Mouse (Mus musculus): ENCODE data around the gene Gm20521.

The Gm20521 gene

GRCm38 (mm10) chr14:54883154-54884021 is at the start of gene Gm20521, which contains the start of gene Bcl2l2:
Gene Gm20521, plus strand, starts transcription at chr14:54883441.
Gene Bcl2l2, plus strand, starts transcription at chr14:54883377.
- peak; percentile 68 to 83 for DNase-seq (ENCODE audit: low spot score in 2 of 2)

DNA sequence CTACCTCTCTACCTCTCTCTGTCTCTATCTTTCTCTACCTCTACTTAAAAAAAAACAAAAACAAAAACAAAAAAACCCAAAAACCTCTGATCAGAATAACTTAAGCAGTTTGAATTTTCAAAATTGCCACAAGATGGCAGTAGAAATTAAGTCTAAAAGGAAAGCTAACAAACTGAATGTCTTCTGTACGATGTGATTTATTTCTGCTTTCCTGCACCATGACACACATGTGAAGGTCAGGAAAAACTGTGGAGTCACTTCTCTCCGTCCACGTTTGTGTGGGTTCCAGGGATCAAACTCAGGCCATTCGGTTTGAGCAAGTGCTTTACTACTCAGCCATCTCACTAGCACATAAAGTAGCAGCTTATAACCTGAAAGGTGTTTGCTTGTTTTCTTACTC is 39.8 kb upstream of the Gm20521 start:
- no peak for DNase-seq (ENCODE audit: low spot score in 2 of 2)

- DNase-seq (ENCODE audit: low spot score in 2 of 2): no peak
Observed at GRCm38 (mm10) chr14:54855726-54856125, 27.5 kb upstream of the Gm20521 start.

DNA sequence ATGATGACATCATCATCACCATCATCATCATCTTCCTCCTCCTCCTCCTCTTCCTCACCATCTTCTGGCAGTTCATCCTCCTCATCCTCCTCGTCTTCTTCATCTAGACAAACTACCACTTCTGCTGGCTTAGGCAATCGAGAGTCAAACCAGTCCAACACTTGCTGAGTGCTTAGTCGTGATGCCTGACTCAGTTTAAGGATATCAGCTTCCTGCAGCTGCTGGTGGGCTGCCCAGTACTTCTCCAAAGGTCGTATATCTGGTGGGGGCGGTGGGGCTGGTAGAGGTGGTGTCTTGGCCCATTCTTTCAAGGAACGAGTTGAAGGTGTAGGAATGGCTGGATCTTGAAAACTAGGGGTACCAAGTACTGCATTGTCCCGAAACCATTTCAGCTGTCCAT is 26.5 kb upstream of the Gm20521 start:
- no peak for DNase-seq (ENCODE audit: low spot score in 2 of 2)

DNA sequence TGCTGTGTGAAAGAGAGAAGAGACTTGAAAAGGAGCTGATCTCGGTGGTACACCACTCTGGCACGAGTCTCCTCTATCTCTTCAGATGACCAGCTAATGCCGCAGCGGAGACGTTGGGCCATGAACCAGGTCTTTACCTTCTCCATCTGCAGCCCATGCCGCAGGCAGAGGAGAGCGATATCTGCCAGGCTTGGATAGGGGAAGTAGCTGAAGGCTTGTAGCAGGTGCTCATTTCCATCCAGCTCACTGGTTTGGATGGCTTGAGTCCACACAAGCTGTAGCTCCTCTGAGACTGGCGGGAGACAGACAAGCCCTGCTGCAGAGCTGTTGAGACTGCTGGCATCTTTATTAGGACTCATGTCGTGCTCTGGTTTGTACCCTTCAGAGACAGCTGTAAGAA is 25.4 kb upstream of the Gm20521 start:
- peak in 1 of 2 experiments; percentile 21 for DNase-seq (ENCODE audit: low spot score in 2 of 2)

GRCm38 (mm10) chr14:54860511-54860910 is 22.7 kb upstream of the Gm20521 start:
- DNase-seq (ENCODE audit: low spot score in 2 of 2): peak; percentile 32 to 61

DNA sequence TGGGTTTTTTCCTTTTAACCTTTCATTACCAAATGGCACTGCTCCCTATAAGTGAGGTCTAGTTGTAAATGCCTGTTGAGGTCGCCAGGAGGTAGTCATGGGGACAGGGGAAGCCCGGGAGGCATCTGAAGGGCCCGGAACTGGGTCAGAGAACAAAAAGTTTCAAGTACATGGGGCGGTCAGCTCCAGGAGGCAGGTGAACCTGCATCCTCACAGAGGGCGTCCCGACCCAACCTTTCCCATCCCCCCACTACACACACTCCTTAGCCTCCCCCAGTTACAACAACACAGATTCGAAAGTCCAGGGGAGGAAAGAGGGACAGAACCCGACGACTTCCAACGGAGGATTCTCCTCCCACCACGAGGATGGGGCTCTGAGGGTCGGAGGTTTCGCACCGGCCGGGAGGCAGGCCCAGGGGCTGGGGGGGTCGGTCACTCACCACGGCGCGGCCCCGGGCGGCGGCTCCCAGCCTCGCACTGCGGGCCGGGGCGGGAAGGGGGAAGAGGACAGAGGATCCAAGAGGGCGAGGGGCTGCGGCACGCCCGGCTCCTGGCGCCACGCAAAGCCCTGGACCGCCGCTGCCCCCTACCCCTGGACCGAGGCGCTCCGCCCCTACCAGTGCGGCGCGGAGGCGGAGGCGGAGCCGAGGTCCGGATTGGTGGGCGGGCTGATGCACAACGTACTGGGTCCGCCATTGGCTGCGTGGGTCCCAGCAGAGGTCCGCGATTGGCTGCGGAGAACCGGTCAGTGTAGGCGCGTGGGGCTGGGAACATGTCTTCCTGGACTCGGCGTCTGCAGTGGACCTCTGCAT is 19.5 kb upstream of the Gm20521 start:
- DNase-seq (ENCODE audit: low spot score in 2 of 2): peak; percentile 86 to 92

GRCm38 (mm10) chr14:54864313-54865036 is 18.8 kb upstream of the Gm20521 start:
- DNase-seq (ENCODE audit: low spot score in 2 of 2): no peak

DNA sequence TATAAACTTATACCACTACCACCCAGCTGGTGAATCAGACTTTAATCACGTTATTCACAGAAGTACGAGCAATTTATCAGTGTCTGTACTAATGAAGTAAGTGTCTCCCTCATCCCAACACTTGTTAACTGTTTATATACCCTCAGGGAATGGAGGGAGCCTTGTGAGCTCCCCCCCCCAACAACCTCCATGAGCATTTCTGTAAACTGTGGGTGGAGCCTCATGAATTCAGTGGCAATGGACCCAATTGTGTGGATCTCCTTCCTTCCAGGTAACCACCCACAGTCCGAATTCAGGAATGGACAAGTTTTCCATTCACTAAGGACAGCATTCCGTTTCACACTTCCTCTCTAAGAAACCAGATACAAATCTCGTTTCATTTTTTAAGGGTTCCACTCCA is 17.6 kb upstream of the Gm20521 start:
- DNase-seq (ENCODE audit: low spot score in 2 of 2): no peak

- DNase-seq (ENCODE audit: low spot score in 2 of 2): no peak
Observed at GRCm38 (mm10) chr14:54866268-54866667, 17.0 kb upstream of the Gm20521 start.

DNA sequence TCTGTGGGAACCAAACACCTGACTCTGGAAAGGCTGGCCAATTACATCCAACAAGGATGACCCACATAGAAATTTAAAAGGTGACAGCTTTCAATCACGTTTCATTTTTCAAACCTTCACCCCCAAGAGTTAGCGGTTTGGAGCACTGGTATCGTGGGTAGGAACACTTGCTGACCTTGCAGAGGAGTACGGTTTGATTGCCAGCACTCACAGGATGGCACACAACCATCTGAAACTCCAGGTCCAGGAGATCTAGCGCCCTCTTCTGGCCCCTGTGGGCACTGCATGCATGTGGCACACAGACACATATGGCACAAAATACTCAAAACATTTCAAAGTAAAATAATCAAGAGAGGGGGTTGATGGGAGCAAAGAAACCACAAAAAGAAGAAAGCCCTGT is 16.3 kb upstream of the Gm20521 start:
- no peak for DNase-seq (ENCODE audit: low spot score in 2 of 2)

DNA sequence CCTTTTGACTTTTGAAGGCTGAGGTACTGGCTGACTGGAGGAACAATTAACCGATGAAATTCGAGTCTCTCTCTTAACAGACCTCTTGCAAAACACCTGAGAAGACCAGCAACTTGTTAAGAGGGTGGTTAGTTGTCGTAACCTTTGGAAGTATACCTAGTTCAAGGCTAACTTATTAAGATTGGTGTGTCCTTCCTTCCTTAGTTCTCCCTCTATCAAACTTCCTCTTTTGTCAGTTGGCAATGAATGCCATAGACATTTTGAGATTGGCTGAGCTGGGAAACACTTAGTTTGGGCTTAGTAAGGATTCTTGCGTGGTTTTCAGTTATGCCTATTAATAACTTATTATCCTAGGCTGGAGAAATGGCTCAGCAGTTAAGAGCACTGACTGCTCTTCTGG is 15.2 kb upstream of the Gm20521 start:
- DNase-seq (ENCODE audit: low spot score in 2 of 2): no peak

DNA sequence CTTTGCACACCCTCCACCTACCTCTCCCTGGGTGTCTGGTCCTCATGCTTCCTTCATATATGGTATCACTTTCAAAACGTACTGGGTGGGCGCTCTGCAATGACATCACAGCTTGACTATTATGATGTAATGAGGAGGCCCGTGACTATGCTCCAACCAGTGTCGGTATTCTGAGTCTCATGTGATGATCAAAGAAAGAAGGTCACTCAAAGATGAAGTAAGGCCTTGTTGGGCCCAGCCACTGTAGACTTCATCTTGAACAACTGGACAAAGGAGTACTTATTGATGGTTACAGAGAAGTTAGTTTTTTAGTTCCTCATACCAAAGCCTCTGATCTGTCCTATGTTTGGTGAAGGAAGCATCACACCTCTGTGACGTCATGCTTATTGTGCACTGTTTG is 12.4 kb upstream of the Gm20521 start, which contains the start of gene Homez:
Gene Homez (minus strand): TSS at position 101 of the 400 bp plus-strand sequence.
- no peak for DNase-seq (ENCODE audit: low spot score in 2 of 2)

GRCm38 (mm10) chr14:54874165-54874564 is 9.1 kb upstream of the Gm20521 start:
- DNase-seq (ENCODE audit: low spot score in 2 of 2): no peak

GRCm38 (mm10) chr14:54875844-54876538 is 7.2 kb upstream of the Gm20521 start:
- DNase-seq (ENCODE audit: low spot score in 2 of 2): no peak

- peak; percentile 72 to 89 for DNase-seq (ENCODE audit: low spot score in 2 of 2)
Observed at GRCm38 (mm10) chr14:54876539-54877047, 6.6 kb upstream of the Gm20521 start.

DNA sequence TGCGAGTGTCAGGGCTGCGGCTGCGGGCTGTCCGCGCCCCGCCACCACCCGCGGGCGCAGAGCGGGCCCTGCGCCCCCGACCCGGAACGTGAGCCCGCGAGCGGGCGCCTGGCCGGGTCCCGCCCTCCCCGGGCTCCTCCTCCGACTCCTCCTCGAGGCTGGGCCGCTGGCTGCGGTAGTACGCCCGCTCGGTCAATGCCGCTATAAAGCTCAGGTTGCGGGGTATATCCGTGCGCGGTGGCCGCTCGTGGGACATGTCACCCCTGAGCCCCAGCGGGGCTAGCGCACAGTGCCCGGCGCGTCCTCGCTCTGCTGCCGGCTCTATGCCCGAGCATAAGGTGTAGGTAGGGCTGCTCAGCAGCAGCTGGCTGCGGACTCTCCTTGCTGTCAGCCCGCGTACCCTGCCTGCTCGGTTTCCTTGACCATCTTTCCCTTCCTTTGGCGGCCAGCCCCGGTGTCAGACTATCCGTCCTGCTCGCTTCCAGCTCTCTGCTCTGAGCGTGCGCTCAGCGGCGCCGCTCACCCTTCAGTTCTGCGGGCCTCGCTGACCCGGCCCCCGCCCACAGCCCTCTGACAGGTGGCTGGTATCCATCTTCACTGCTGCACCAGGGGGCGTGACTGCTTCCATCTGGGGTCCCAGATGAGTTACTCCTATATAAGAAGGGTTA is 6.1 kb upstream of the Gm20521 start, which contains the start of gene Ppp1r3e:
Gene Ppp1r3e (minus strand): TSS at position 503 of the 668 bp plus-strand sequence.
- DNase-seq (ENCODE audit: low spot score in 2 of 2): peak; percentile 37 to 63

DNA sequence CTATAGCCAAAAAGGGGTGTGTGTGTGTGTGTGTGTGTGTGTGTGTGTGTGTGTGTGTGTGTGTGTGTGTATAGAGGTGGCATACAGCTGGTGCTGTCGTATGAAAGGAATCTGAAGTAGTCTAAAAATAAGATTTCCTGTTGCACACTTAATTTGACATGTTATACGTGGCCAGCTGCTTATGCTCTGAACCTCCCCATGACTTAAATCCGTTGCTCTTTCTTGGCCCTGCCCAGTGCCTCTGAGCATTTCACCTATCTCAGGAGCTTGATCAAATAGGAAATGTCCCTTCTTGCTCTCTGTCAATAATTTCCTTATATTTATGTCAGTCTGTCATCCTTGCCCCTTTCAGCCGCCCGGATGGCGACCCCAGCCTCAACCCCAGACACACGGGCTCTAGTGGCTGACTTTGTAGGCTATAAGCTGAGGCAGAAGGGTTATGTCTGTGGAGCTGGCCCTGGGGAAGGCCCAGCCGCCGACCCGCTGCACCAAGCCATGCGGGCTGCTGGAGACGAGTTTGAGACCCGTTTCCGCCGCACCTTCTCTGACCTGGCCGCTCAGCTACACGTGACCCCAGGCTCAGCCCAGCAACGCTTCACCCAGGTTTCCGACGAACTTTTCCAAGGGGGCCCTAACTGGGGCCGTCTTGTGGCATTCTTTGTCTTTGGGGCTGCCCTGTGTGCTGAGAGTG is 926 bp downstream of the Gm20521 start:
- DNase-seq (ENCODE audit: low spot score in 2 of 2): no peak

DNA sequence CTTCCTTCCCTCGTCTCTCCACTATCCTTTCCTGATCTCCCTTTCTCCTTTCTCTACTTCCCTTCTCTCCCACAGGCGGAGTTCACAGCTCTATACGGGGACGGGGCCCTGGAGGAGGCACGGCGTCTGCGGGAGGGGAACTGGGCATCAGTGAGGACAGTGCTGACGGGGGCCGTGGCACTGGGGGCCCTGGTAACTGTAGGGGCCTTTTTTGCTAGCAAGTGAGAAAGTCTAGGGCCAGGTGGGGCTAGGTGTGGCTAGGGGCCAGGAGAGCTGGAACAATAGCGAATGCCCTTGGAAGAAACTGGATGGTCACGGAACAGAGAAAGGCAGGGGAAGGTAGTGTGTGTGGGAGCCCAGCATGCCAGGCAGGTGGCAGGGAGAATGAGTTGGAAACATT is 2.1 kb downstream of the Gm20521 start:
- no peak for DNase-seq (ENCODE audit: low spot score in 2 of 2)

DNA sequence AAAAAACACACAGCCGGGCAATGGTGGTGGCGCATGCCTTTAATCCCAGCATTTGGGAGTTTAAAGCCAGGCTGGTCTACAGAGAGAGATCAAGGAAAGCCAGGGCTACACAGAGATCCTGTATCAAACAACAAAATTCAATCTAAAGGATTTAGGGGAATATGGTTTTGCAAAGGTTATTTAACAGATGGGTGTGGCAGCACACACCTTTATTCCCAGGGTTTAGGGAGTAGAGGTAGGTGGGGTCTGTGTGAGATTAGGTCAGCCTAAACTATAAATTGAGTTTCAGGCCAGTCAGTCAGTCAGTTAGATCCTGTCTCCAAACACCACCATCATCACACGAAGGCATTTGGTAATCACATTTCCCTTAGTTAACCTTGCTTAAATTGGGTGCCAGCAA is 9.0 kb downstream of the Gm20521 start, which contains the start of gene Pabpn1:
Gene Pabpn1 (plus strand): TSS at position 301 of the 400 bp plus-strand sequence.
- no peak for DNase-seq (ENCODE audit: low spot score in 2 of 2)

Measured in cerebellum, postnatal 4 days (tissue).